Mouse (Mus musculus): ENCODE measurements at regions not wholly inside any gene's neighbourhood (a gene's known extent, or its start where the extent isn't known, plus 50 kb on each side); places are given as distances from the start of the nearest gene placed in this dataset.

DNA sequence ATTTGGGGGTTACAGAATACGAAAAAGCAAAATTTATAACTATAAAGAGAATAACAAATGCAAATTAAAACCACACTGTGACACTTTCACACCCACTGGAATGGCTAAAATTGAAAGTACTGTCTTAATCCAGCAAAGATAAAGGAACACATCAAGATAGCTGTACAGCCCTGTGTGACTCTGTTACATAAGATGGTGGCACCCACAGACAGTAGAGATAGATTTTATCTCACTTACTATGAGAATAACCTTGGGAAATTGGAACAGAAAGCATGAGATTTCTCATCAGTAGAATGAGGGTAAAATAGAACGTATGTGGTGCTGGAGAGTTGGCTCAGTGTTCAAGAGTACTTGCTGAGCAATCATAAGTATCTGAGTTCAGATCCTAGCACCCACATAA lies 276.1 kb downstream of the Fam198b start:
- no peaks in the 10 kb centered on the region for H3K27me3 ChIP-seq (replicated peaks)
- DNase-seq (ENCODE audit: extremely low read depth) = no peak
- H3K79me2 ChIP-seq (replicated peaks; ENCODE audit: control insufficient read depth, extremely low read depth, insufficient read depth, poor library complexity, severe bottlenecking) = no peaks in the 10 kb centered on the region
- in situ Hi-C loops (cut with MboI; ENCODE audit: low pct_ligation_motif_present, low pct_unique_long_range_greater_than_20kb, low sequenced_read_pairs) = no loop called here
- no peak overlapping the region for H3K9ac ChIP-seq (ENCODE audit: insufficient read depth, low read depth)
- no peak overlapping the region for H3K27ac ChIP-seq (ENCODE audit: insufficient read depth, low read depth)
- no peaks in the 10 kb centered on the region for H3K36me3 ChIP-seq (replicated peaks in 1 of 2; ENCODE audit: control insufficient read depth in 1 of 2, insufficient read depth in 1 of 2, low read length in 1 of 2)
- H3K9me3 ChIP-seq (replicated peaks; ENCODE audit: low read length) = no peaks in the 10 kb centered on the region
- dilution Hi-C loops (cut with MboI; ENCODE audit: extremely low pct_ligation_motif_present, extremely low pct_unique_long_range_greater_than_20kb, low sequenced_read_pairs) = no loop called here
- H3K4me1 ChIP-seq (ENCODE audit: control insufficient read depth in 1 of 2, insufficient read depth in 2 of 2) = no peaks in the 10 kb centered on the region
- TF ChIP-seq EP300 (IDR thresholded peaks at IDR 0.05; ENCODE audit: low read length) = no peak
- TF ChIP-seq RAD21 (IDR thresholded peaks at IDR 0.05; ENCODE audit: low read depth, low read length) = no peak
- no peak for TF ChIP-seq USF1 (IDR thresholded peaks at IDR 0.05; ENCODE audit: low read depth, low read length)
- no peak for TF ChIP-seq KAT2A (IDR thresholded peaks at IDR 0.05; ENCODE audit: insufficient replicate concordance, low read length)
- no peak for TF ChIP-seq MAX (IDR thresholded peaks at IDR 0.05; ENCODE audit: low read length)
- TF ChIP-seq UBTF (IDR thresholded peaks at IDR 0.05; ENCODE audit: low read depth, low read length) = no peak
- TF ChIP-seq JUND (conservative IDR thresholded peaks at IDR 0.05; ENCODE audit: low read depth, low read length) = no peak
- TF ChIP-seq ELF1 (IDR thresholded peaks at IDR 0.05; ENCODE audit: low read depth, low read length) = no peak
- no peak for TF ChIP-seq TCF12 (IDR thresholded peaks at IDR 0.05; ENCODE audit: low read depth, low read length)
- TF ChIP-seq CTCF (conservative IDR thresholded peaks at IDR 0.05 in 1 of 2, IDR thresholded peaks at IDR 0.05 in 1 of 2; ENCODE audit: low read depth in 2 of 2, low read length in 2 of 2) = no peak
- no peak for TF ChIP-seq POLR2A (IDR thresholded peaks at IDR 0.05; ENCODE audit: low read depth, low read length)
- no peak for TF ChIP-seq ETS1 (conservative IDR thresholded peaks at IDR 0.05; ENCODE audit: low read depth, low read length)
- TF ChIP-seq MXI1 (IDR thresholded peaks at IDR 0.05; ENCODE audit: low read depth, low read length) = no peak
- no peak for TF ChIP-seq RCOR1 (conservative IDR thresholded peaks at IDR 0.05; ENCODE audit: low read depth, low read length)
- no peak for TF ChIP-seq IRF4 (IDR thresholded peaks at IDR 0.05; ENCODE audit: low read depth, low read length)
- TF ChIP-seq GABPA (IDR thresholded peaks at IDR 0.05; ENCODE audit: insufficient replicate concordance, low read depth, low read length) = no peak
- TF ChIP-seq CHD1 (IDR thresholded peaks at IDR 0.05; ENCODE audit: low read depth, low read length) = no peak
- no peak for TF ChIP-seq PAX5 (IDR thresholded peaks at IDR 0.05; ENCODE audit: low read length)
- H3K4me2 ChIP-seq (ENCODE audit: insufficient read depth, low read depth, poor library complexity, severe bottlenecking) = no peak overlapping the region
- no peak overlapping the region for H3K4me3 ChIP-seq (replicated peaks in 1 of 3; ENCODE audit: low read depth in 2 of 3, low read length in 2 of 3, poor library complexity in 1 of 3)

DNA sequence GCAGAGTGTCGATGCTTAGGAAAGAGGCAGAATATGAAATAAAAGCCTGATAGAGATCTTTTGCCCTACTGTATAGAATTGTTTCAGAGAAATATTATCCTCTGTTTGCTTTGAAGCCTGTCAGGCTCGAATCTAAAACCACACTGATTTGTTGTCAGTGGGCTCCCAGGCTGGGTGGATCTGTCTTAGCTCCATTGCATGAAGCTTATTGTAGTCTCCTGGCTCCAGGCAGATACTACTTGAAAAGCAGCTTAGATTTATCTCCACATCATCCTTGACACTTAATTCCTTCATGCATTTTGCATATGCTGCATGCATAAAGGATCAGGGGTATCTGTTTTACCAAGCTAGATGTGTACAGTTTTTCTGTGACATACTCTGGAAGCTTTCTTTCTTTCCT lies 297.4 kb downstream of the Fam198b start:
- H3K79me2 ChIP-seq (replicated peaks; ENCODE audit: control insufficient read depth, extremely low read depth, insufficient read depth, poor library complexity, severe bottlenecking) = no peaks in the 10 kb centered on the region
- no peak overlapping the region for H3K9ac ChIP-seq (ENCODE audit: insufficient read depth, low read depth)
- no peak overlapping the region for H3K27ac ChIP-seq (ENCODE audit: insufficient read depth, low read depth)
- TF ChIP-seq MYC (IDR thresholded peaks at IDR 0.05; ENCODE audit: low read depth, low read length) (no peak), ELF1 (IDR thresholded peaks at IDR 0.05; ENCODE audit: low read depth, low read length) (no peak), MAFK (IDR thresholded peaks at IDR 0.05; ENCODE audit: insufficient replicate concordance, low read length) (no peak), ZMIZ1 (IDR thresholded peaks at IDR 0.05; ENCODE audit: low read depth, low read length) (no peak), SIN3A (IDR thresholded peaks at IDR 0.05; ENCODE audit: low read length) (no peak), HCFC1 (IDR thresholded peaks at IDR 0.05; ENCODE audit: low read depth, low read length) (no peak), EP300 (IDR thresholded peaks at IDR 0.05; ENCODE audit: low read length) (no peak), MAZ (IDR thresholded peaks at IDR 0.05; ENCODE audit: low read depth, low read length) (no peak), ZKSCAN1 (IDR thresholded peaks at IDR 0.05; ENCODE audit: borderline replicate concordance, low read depth, low read length) (no peak), JUN (IDR thresholded peaks at IDR 0.05; ENCODE audit: insufficient read depth, low read depth, low read length) (no peak), POLR2AphosphoS2 (IDR thresholded peaks at IDR 0.05; ENCODE audit: low read depth, low read length) (no peak), NELFE (IDR thresholded peaks at IDR 0.05; ENCODE audit: low read depth, low read length) (no peak), UBTF (IDR thresholded peaks at IDR 0.05; ENCODE audit: low read depth, low read length) (no peak), TCF12 (IDR thresholded peaks at IDR 0.05; ENCODE audit: low read depth, low read length) (no peak), NRF1 (IDR thresholded peaks at IDR 0.05; ENCODE audit: low read depth, low read length) (no peak), CTCF (conservative IDR thresholded peaks at IDR 0.05 in 1 of 2, IDR thresholded peaks at IDR 0.05 in 1 of 2; ENCODE audit: low read depth in 2 of 2, low read length in 2 of 2) (no peak), MXI1 (IDR thresholded peaks at IDR 0.05; ENCODE audit: low read depth, low read length) (no peak), CHD2 (IDR thresholded peaks at IDR 0.05; ENCODE audit: low read length) (no peak)
- in situ Hi-C loops (cut with MboI; ENCODE audit: low pct_ligation_motif_present, low pct_unique_long_range_greater_than_20kb, low sequenced_read_pairs) = no loop called here
- dilution Hi-C loops (cut with MboI; ENCODE audit: extremely low pct_ligation_motif_present, extremely low pct_unique_long_range_greater_than_20kb, low sequenced_read_pairs) = no loop called here
- 0 out of 4 replicates have a peak, but pooled peaks cover 0 to 5% of the 10 kb centered on the region in 2 experiments for H3K4me1 ChIP-seq (ENCODE audit: control insufficient read depth in 1 of 2, insufficient read depth in 2 of 2)
- no peak overlapping the region for H3K4me3 ChIP-seq (replicated peaks in 1 of 3; ENCODE audit: low read depth in 2 of 3, low read length in 2 of 3, poor library complexity in 1 of 3)
- no peak for DNase-seq (ENCODE audit: extremely low read depth)
- H3K4me2 ChIP-seq (ENCODE audit: insufficient read depth, low read depth, poor library complexity, severe bottlenecking) = no peak overlapping the region
- no peaks in the 10 kb centered on the region for H3K9me3 ChIP-seq (replicated peaks; ENCODE audit: low read length)
- no peaks in the 10 kb centered on the region for H3K36me3 ChIP-seq (replicated peaks in 1 of 2; ENCODE audit: control insufficient read depth in 1 of 2, insufficient read depth in 1 of 2, low read length in 1 of 2)
- no peaks in the 10 kb centered on the region for H3K27me3 ChIP-seq (replicated peaks)
